Mouse (Mus musculus) intestine, embryonic 16.5 days (tissue): ENCODE results near the gene Nit2. TPM values are rescaled to one million over a fixed set of nuclear protein-coding genes. Genes with fewer than 3 reads are reported as not detected.
A peak's percentile ranks its signal among the peaks of the same experiment; 100 is the strongest.

ENCODE experiments used
- ATAC-seq: fragments of 200-750 bp; cut with Nextera tagmentation; 2 replicates; pipeline ENCODE4 v1.8.0; 2017; ENCODE audit warnings: moderate TSS enrichment, moderate library complexity
- H3K27ac ChIP-seq: fragments of 300-500 bp; sonication (generic); 2 replicates; pipeline ENCODE4 v1.5.1; 2014; ENCODE audit warnings: mild to moderate bottlenecking, low read length
- H3K27me3 ChIP-seq: fragments of 300-500 bp; sonication (generic); replicated peaks from 2 replicates; pipeline ENCODE4 v1.6.1; 2014; ENCODE audit warnings: low read length, control low read depth, mixed read lengths; ENCODE audit not compliant: control insufficient read depth, insufficient read depth
- H3K36me3 ChIP-seq: fragments of 300-500 bp; sonication (generic); 2 replicates; pipeline ENCODE4 v1.6.1; 2014; ENCODE audit warnings: low read length, control low read depth; ENCODE audit not compliant: control insufficient read depth, insufficient read depth
- H3K4me1 ChIP-seq: fragments of 300-500 bp; sonication (generic); 2 replicates; pipeline ENCODE4 v1.6.1; 2014; ENCODE audit warnings: low read length, control low read depth, mixed read lengths; ENCODE audit not compliant: control insufficient read depth, insufficient read depth
- H3K4me2 ChIP-seq: fragments of 300-500 bp; sonication (generic); 2 replicates; pipeline ENCODE4 v1.6.1; 2014; ENCODE audit warnings: low read depth, low read length, control low read depth
- H3K4me3 ChIP-seq: fragments of 300-500 bp; sonication (generic); 2 replicates; pipeline ENCODE4 v1.5.1; 2014; ENCODE audit warnings: mild to moderate bottlenecking, low read length
- H3K9ac ChIP-seq: fragments of 300-500 bp; sonication (generic); 2 replicates; pipeline ENCODE4 v1.6.1; 2014; ENCODE audit warnings: low read depth, low read length
- H3K9me3 ChIP-seq: fragments of 300-500 bp; sonication (generic); 2 replicates; pipeline ENCODE4 v1.6.1; 2016; ENCODE audit warnings: low read length, control low read depth; ENCODE audit not compliant: control insufficient read depth
- WGBS: fragments of 180-500 bp; shearing (Covaris S2); extraction: QIAGEN DNeasy Blood & Tissue Kit; methylation state at CpG from one replicate; pipeline ENCODE4 v1.1.7; 2014; 5-methylcytosine and 5-hydroxymethylcytosine counted together
- polyA plus RNA-seq: library from polyadenylated mRNA; unstranded; fragments of >200 nt; fragmentation: Nextera tagmentation; extraction: Ambion mirVana; gene quantifications from 2 replicates; pipeline ENCODE4 v1.2.1, GENCODE M21; 2015

The Nit2 gene
- polyA plus RNA-seq, 1 experiment from 2014 or later, result 79.9 TPM

- 0% methylated on average over 59 of the region's 59 CpGs for WGBS
- peak overlapping the region; percentile 80 for H3K4me3 ChIP-seq
- H3K27ac ChIP-seq, result peak overlapping the region; percentile 96
- H3K36me3 ChIP-seq, result no peaks in the 10 kb centered on the region
- H3K4me2 ChIP-seq, result peak overlapping the region; percentile 75
- H3K27me3 ChIP-seq, result no peaks in the 10 kb centered on the region
- no peaks in the 10 kb centered on the region for H3K9me3 ChIP-seq
- peaks cover 10% of the 10 kb centered on the region; the same call in 1 of the 2 replicates for H3K4me1 ChIP-seq
- peak; percentile 32; the same call in 1 of the 2 replicates for ATAC-seq
- peak overlapping the region; percentile 93 for H3K9ac ChIP-seq
Observed at GRCm38 (mm10) chr16:57121816-57122415, 45.2 kb downstream of the Nit2 start.

GRCm38 (mm10) chr16:57120913-57121815 lies 46.0 kb downstream of the Nit2 start, which contains the start of gene Tomm70a:
Tomm70a (plus strand) TSS chr16:57121703.
- H3K27ac ChIP-seq, result peak within 1 kb of the TSS; percentile 96
- H3K4me2 ChIP-seq, result peak within 1 kb of the TSS; percentile 75
- H3K9ac ChIP-seq, result peak within 1 kb of the TSS; percentile 93
- WGBS, result under 1% methylated on average over 36 of the region's 37 CpGs
- H3K9me3 ChIP-seq, result no peaks in the 10 kb centered on the region
- H3K4me1 ChIP-seq, result peaks cover 10% of the 10 kb centered on the region; the same call in 1 of the 2 replicates
- no peaks in the 10 kb centered on the region for H3K36me3 ChIP-seq
- peak within 1 kb of the TSS; percentile 80 for H3K4me3 ChIP-seq
- ATAC-seq, result peak; percentile 99
- no peaks in the 10 kb centered on the region for H3K27me3 ChIP-seq

- Histone ChIP-seq H3K36me3 (no peaks in the 10 kb centered on the region), H3K4me2 (no peak overlapping the region), H3K9me3 (no peaks in the 10 kb centered on the region), H3K4me3 (no peak overlapping the region), H3K4me1 (no peaks in the 10 kb centered on the region), H3K27ac (no peak overlapping the region), H3K9ac (no peak overlapping the region), H3K27me3 (no peaks in the 10 kb centered on the region)
- 85% methylated on average over 2 of the region's 2 CpGs for WGBS
- ATAC-seq, result no peak
Observed at GRCm38 (mm10) chr16:57117562-57117961, 49.6 kb downstream of the Nit2 start.

- no peak overlapping the region for H3K4me2 ChIP-seq
- H3K9ac ChIP-seq, result no peak overlapping the region
- no peak for ATAC-seq
- no peak overlapping the region for H3K4me3 ChIP-seq
- H3K36me3 ChIP-seq, result no peaks in the 10 kb centered on the region
- H3K27me3 ChIP-seq, result no peaks in the 10 kb centered on the region
- no peak overlapping the region for H3K27ac ChIP-seq
- no peaks in the 10 kb centered on the region for H3K9me3 ChIP-seq
- H3K4me1 ChIP-seq, result no peaks in the 10 kb centered on the region
Observed at GRCm38 (mm10) chr16:57116066-57116465, 51.1 kb downstream of the Nit2 start.

Other genes starting within 250 kb of the Nit2 start
- not detected in 2 replicates for gene Lnp1, start 239.3 kb downstream of the Nit2 start, polyA plus RNA-seq
- 0.05 and 0.20 TPM in 2 replicates for gene Tmem45a2, start 96.0 kb downstream of the Nit2 start, polyA plus RNA-seq
- gene Tomm70a, start 45.6 kb downstream of the Nit2 start, polyA plus RNA-seq, result 39.2 and 41.7 TPM in 2 replicates
- gene Tbc1d23, start 64.2 kb upstream of the Nit2 start, polyA plus RNA-seq, result 20.4 and 21.7 TPM in 2 replicates
- not detected in 2 replicates for gene Tmem30c, start 125.5 kb upstream of the Nit2 start, polyA plus RNA-seq
- 30.4 and 31.9 TPM in 2 replicates for gene Filip1l, start 185.8 kb upstream of the Nit2 start, polyA plus RNA-seq